Mouse (Mus musculus): ENCODE data around the gene Slc5a11. TPM values are rescaled to one million over a fixed set of nuclear protein-coding genes. Genes with fewer than 3 reads are reported as not detected.

The Slc5a11 gene
- polyA plus RNA-seq, 1 experiment from 2014 or later, result not detected

DNA sequence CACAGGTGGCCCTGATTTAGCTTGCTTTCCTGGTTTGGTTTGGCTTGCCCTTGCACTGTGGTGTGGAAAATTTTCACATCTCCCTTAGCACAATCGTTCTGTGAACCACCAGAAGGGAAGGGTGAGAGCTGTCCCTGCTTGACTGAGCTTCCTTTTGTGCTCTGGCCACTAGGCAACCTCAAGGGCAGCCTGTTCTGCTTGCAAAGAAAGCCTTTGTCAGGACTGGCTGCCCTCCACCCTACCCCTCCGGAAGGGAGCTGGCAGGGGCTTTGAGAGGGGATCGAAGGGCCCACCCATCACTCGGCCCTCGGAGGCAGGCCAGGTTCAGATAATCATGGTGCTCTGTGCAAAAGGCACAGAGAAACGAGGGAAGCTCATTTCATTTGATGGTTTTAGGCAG lies 4.0 kb downstream of the Slc5a11 start:
- Histone ChIP-seq H3K9me3 (ENCODE audit: low read length) (no peaks in the 10 kb centered on the region), H3K27ac (ENCODE audit: low read length) (no peak overlapping the region), H3K4me1 (ENCODE audit: insufficient read depth, low read depth, low read length) (no peaks in the 10 kb centered on the region), H3K4me2 (replicated peaks; ENCODE audit: low read depth, low read length) (no peak overlapping the region), H3K27me3 (replicated peaks; ENCODE audit: insufficient read depth, low read length) (no peaks in the 10 kb centered on the region), H3K36me3 (ENCODE audit: insufficient read depth, low read length) (no peaks in the 10 kb centered on the region), H3K9ac (replicated peaks; ENCODE audit: low read depth) (no peak overlapping the region), H3K4me3 (ENCODE audit: low read depth, low read length) (no peak overlapping the region)
- TF ChIP-seq EP300 (IDR thresholded peaks at IDR 0.05) (no peak), CTCF (IDR thresholded peaks at IDR 0.05) (no peak)
- DNase-seq (ENCODE audit: low spot score) (no peak), ATAC-seq (no peak)
- WGBS, result 41% methylated on average over 6 of the region's 6 CpGs

DNA sequence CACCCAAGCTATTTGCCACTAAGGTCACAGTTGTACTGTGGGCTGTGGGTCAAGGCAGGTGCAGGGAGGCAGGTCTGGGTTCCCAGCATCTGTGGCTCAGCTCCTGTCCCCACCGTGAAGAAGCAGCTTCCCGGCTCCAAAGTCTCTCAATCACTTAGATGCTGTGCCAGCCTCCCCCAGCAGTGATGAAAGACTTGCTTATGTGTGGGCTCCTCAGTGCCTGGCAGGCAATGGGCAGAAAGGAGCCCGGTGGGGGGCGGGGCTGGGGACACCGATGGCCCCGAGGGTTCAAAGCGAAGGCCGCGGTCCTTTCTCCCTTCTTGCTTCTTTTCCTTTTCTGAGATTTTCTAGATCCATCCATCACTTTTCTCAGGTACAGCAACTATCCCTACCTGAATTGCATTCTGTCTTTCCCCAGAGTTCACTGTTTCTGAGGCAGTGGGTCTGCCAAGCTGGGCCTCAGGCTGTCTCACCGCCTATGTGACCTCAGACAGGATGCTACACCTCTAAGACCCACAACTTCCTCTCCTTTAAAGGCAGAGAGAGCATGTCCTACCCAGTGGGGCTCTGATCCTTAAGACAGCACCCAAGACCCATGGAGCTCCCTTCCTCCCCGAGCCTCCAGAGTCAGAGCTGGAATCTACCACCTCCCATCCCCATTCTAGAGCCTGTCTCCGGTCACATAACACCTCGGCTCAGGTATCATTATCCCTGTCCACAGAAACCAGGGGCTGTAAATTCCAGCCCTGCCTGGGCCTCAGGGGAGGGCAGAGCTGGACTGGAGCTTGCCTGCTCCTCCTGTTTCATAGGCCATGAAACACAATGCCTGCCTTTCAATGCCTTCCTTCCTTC lies 5.4 kb downstream of the Slc5a11 start:
- ATAC-seq, result no peak
- 65% methylated on average over 13 of the region's 13 CpGs for WGBS
- Histone ChIP-seq H3K4me3 (ENCODE audit: low read depth, low read length) (no peak overlapping the region), H3K27me3 (replicated peaks; ENCODE audit: insufficient read depth, low read length) (no peaks in the 10 kb centered on the region), H3K9ac (replicated peaks; ENCODE audit: low read depth) (no peak overlapping the region), H3K9me3 (ENCODE audit: low read length) (no peaks in the 10 kb centered on the region), H3K27ac (ENCODE audit: low read length) (no peak overlapping the region), H3K4me2 (replicated peaks; ENCODE audit: low read depth, low read length) (no peak overlapping the region), H3K4me1 (ENCODE audit: insufficient read depth, low read depth, low read length) (no peaks in the 10 kb centered on the region), H3K36me3 (ENCODE audit: insufficient read depth, low read length) (no peaks in the 10 kb centered on the region)
- no peak for DNase-seq (ENCODE audit: low spot score)
- TF ChIP-seq CTCF (IDR thresholded peaks at IDR 0.05) (no peak), EP300 (IDR thresholded peaks at IDR 0.05) (no peak)

- Histone ChIP-seq H3K36me3 (ENCODE audit: insufficient read depth, low read length) (no peaks in the 10 kb centered on the region), H3K9me3 (ENCODE audit: low read length) (no peaks in the 10 kb centered on the region), H3K27me3 (replicated peaks; ENCODE audit: insufficient read depth, low read length) (no peaks in the 10 kb centered on the region), H3K9ac (replicated peaks; ENCODE audit: low read depth) (no peak overlapping the region), H3K27ac (ENCODE audit: low read length) (no peak overlapping the region), H3K4me3 (ENCODE audit: low read depth, low read length) (no peak overlapping the region), H3K4me1 (ENCODE audit: insufficient read depth, low read depth, low read length) (no peaks in the 10 kb centered on the region), H3K4me2 (replicated peaks; ENCODE audit: low read depth, low read length) (no peak overlapping the region)
- TF ChIP-seq CTCF (IDR thresholded peaks at IDR 0.05), result no peak
- TF ChIP-seq EP300 (IDR thresholded peaks at IDR 0.05), result no peak
- ATAC-seq, result no peak
- 62% methylated on average over 2 of the region's 2 CpGs for WGBS
- no peak for DNase-seq (ENCODE audit: low spot score)
Measured at GRCm38 (mm10) chr7:123220633-123220942, 6.0 kb downstream of the Slc5a11 start.

DNA sequence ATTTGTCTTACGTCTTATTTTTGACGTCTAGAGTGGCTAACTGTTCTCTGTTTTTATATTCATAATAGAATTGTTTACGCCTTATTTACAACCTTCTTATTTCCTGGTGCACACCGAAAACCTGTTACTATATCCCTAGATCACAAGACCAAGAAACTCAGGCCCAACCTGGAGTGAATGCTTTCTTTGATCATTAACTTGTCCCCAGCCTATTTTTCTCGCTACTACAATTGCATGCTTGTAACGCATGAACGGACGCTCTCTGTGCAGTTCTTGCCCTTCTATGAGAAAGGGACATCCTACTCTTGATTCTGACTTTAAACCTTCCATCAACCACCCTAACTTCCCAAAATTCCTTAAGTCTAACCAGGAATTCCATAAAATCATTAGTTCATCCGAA lies 9.5 kb downstream of the Slc5a11 start:
- 78% methylated on average over 9 of the region's 9 CpGs for WGBS
- no peak for ATAC-seq
- no peak for TF ChIP-seq EP300 (IDR thresholded peaks at IDR 0.05)
- no peak for TF ChIP-seq CTCF (IDR thresholded peaks at IDR 0.05)
- Histone ChIP-seq H3K4me2 (replicated peaks; ENCODE audit: low read depth, low read length) (no peak overlapping the region), H3K9ac (replicated peaks; ENCODE audit: low read depth) (no peak overlapping the region), H3K9me3 (ENCODE audit: low read length) (no peaks in the 10 kb centered on the region), H3K27ac (ENCODE audit: low read length) (no peak overlapping the region), H3K4me1 (ENCODE audit: insufficient read depth, low read depth, low read length) (no peaks in the 10 kb centered on the region), H3K27me3 (replicated peaks; ENCODE audit: insufficient read depth, low read length) (no peaks in the 10 kb centered on the region), H3K36me3 (ENCODE audit: insufficient read depth, low read length) (no peaks in the 10 kb centered on the region), H3K4me3 (ENCODE audit: low read depth, low read length) (no peak overlapping the region)
- DNase-seq (ENCODE audit: low spot score), result no peak

DNA sequence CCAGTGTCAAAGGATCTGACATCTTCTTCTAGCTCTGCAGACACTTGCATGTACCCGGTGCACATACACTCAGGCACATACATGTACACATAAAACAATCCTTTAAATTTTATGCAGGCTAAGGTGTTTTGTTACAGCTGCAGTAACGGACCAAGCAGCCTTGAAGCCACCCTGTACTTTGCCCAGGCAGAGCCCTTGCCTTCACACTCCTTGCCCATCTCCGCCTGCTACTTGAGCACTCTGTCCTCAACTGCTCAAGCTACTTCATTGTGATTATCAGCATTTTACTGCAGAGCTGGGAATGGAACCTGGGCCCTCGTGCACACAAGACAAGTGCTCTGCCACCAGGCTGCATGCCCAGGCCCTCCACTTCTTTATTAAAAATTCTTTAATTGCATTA lies 10.6 kb downstream of the Slc5a11 start:
- Histone ChIP-seq H3K4me1 (ENCODE audit: insufficient read depth, low read depth, low read length) (no peaks in the 10 kb centered on the region), H3K9me3 (ENCODE audit: low read length) (no peaks in the 10 kb centered on the region), H3K4me2 (replicated peaks; ENCODE audit: low read depth, low read length) (no peak overlapping the region), H3K9ac (replicated peaks; ENCODE audit: low read depth) (no peak overlapping the region), H3K4me3 (ENCODE audit: low read depth, low read length) (no peak overlapping the region), H3K27me3 (replicated peaks; ENCODE audit: insufficient read depth, low read length) (no peaks in the 10 kb centered on the region), H3K36me3 (ENCODE audit: insufficient read depth, low read length) (no peaks in the 10 kb centered on the region), H3K27ac (ENCODE audit: low read length) (no peak overlapping the region)
- 70% methylated on average over 4 of the region's 4 CpGs for WGBS
- no peak for TF ChIP-seq CTCF (IDR thresholded peaks at IDR 0.05)
- no peak for ATAC-seq
- no peak for DNase-seq (ENCODE audit: low spot score)

DNA sequence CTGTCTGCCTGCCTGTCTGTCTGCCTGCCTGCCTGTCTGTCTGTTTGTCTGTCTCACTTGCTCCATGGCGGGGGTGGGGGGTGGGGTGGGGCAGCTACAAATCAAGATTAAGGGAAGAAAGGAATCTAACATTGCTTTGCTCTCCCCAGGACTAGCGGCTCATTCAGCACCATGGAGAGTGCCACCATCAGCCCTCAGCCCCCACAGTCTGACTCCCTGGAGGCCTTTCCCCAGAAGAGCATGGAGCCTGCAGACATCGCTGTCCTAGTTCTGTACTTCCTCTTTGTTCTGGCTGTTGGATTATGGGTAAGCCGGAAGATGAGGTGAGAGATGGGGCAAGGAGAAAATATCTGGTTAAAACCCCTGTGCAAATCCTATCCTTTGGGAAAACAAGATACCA lies 20.9 kb downstream of the Slc5a11 start:
- Histone ChIP-seq H3K36me3 (ENCODE audit: insufficient read depth, low read length) (no peaks in the 10 kb centered on the region), H3K9me3 (ENCODE audit: low read length) (no peaks in the 10 kb centered on the region), H3K4me3 (ENCODE audit: low read depth, low read length) (no peak overlapping the region), H3K4me1 (ENCODE audit: insufficient read depth, low read depth, low read length) (no peaks in the 10 kb centered on the region), H3K27ac (ENCODE audit: low read length) (no peak overlapping the region), H3K27me3 (replicated peaks; ENCODE audit: insufficient read depth, low read length) (no peaks in the 10 kb centered on the region), H3K9ac (replicated peaks; ENCODE audit: low read depth) (no peak overlapping the region), H3K4me2 (replicated peaks; ENCODE audit: low read depth, low read length) (no peak overlapping the region)
- ATAC-seq, result no peak
- peak; percentile 55 for DNase-seq (ENCODE audit: low spot score)
- WGBS, result 27% methylated on average over 4 of the region's 4 CpGs
- TF ChIP-seq CTCF (IDR thresholded peaks at IDR 0.05) (no peak), EP300 (IDR thresholded peaks at IDR 0.05) (no peak)

DNA sequence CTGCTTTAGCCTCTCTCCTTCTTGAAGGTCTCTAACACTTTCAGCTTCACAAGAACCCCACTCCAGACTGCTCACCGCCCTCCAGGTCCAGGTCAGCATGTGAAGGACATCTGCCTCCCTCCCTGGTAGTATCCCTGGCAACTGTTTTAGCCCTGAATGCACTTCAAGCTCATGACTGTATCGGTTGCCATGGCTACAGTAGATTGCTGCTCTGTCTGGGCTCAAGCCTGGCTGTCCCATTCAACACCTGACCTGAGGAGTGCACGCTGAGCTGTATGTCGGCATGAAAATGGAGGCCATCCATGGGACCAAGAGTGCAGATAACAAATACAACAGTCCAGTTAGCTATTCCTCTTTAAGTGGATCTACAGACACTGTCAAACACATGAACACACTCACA lies 24.0 kb downstream of the Slc5a11 start:
- no peak for ATAC-seq
- TF ChIP-seq EP300 (IDR thresholded peaks at IDR 0.05) (no peak), CTCF (IDR thresholded peaks at IDR 0.05) (no peak)
- Histone ChIP-seq H3K9me3 (ENCODE audit: low read length) (no peaks in the 10 kb centered on the region), H3K4me2 (replicated peaks; ENCODE audit: low read depth, low read length) (no peak overlapping the region), H3K4me1 (ENCODE audit: insufficient read depth, low read depth, low read length) (no peaks in the 10 kb centered on the region), H3K9ac (replicated peaks; ENCODE audit: low read depth) (no peak overlapping the region), H3K36me3 (ENCODE audit: insufficient read depth, low read length) (no peaks in the 10 kb centered on the region), H3K4me3 (ENCODE audit: low read depth, low read length) (no peak overlapping the region), H3K27ac (ENCODE audit: low read length) (no peak overlapping the region), H3K27me3 (replicated peaks; ENCODE audit: insufficient read depth, low read length) (no peaks in the 10 kb centered on the region)
- WGBS, result 67% methylated on average over 4 of the region's 4 CpGs
- DNase-seq (ENCODE audit: low spot score), result no peak
